Mouse (Mus musculus): Measurements from ENCODE around the gene Glis3. TPM values are rescaled to one million over a fixed set of nuclear protein-coding genes. Genes with fewer than 3 reads are reported as not detected.
A peak's percentile ranks its signal among the peaks of the same experiment; 100 is the strongest.

Glis3 gene
- polyA plus RNA-seq, 1 experiment from 2014 or later = 8.5 TPM

GRCm38 (mm10) chr19:28305510-28305909 lies 374.4 kb downstream of the Glis3 start:
- no peaks in the 10 kb centered on the region for H3K9me3 ChIP-seq (replicated peaks)
- H3K4me1 ChIP-seq = no peaks in the 10 kb centered on the region
- H3K36me3 ChIP-seq = no peaks in the 10 kb centered on the region
- H3K4me3 ChIP-seq (replicated peaks) = no peak overlapping the region
- no peak overlapping the region for H3K4me2 ChIP-seq (replicated peaks)
- no peak for ATAC-seq (ENCODE audit: insufficient number of reproducible peaks, low FRiP score, low TSS enrichment, low read depth)
- H3K27me3 ChIP-seq = no peaks in the 10 kb centered on the region
- WGBS = 22% methylated on average over 4 of the region's 4 CpGs
- H3K27ac ChIP-seq (replicated peaks) = no peak overlapping the region
- H3K9ac ChIP-seq = no peak overlapping the region

GRCm38 (mm10) chr19:28302831-28303242 lies 377.0 kb downstream of the Glis3 start:
- Histone ChIP-seq H3K36me3 (no peaks in the 10 kb centered on the region), H3K4me3 (replicated peaks) (no peak overlapping the region), H3K9me3 (replicated peaks) (no peaks in the 10 kb centered on the region), H3K9ac (no peak overlapping the region), H3K27ac (replicated peaks) (no peak overlapping the region), H3K27me3 (no peaks in the 10 kb centered on the region), H3K4me2 (replicated peaks) (no peak overlapping the region), H3K4me1 (peaks cover 8% of the 10 kb centered on the region; the same call in 1 of the 2 replicates)
- no peak for ATAC-seq (ENCODE audit: insufficient number of reproducible peaks, low FRiP score, low TSS enrichment, low read depth)
- 37% methylated on average over 2 of the region's 2 CpGs for WGBS

GRCm38 (mm10) chr19:28300226-28300625 lies 379.7 kb downstream of the Glis3 start:
- Histone ChIP-seq H3K4me3 (replicated peaks) (no peak overlapping the region), H3K9ac (no peak overlapping the region), H3K4me2 (replicated peaks) (no peak overlapping the region), H3K9me3 (replicated peaks) (no peaks in the 10 kb centered on the region), H3K4me1 (peaks cover 8% of the 10 kb centered on the region; the same call in 1 of the 2 replicates), H3K27ac (replicated peaks) (no peak overlapping the region), H3K27me3 (no peaks in the 10 kb centered on the region), H3K36me3 (no peaks in the 10 kb centered on the region)
- ATAC-seq (ENCODE audit: insufficient number of reproducible peaks, low FRiP score, low TSS enrichment, low read depth) = no peak
- 76% methylated on average over 8 of the region's 8 CpGs for WGBS

- H3K9ac ChIP-seq = no peak overlapping the region
- WGBS = 72% methylated on average over 11 of the region's 11 CpGs
These were observed 380.6 kb downstream of the Glis3 start for GRCm38 (mm10) chr19:28299211-28299775.

GRCm38 (mm10) chr19:28298669-28299068 lies 381.2 kb downstream of the Glis3 start:
- Histone ChIP-seq H3K9ac (no peak overlapping the region), H3K27me3 (no peaks in the 10 kb centered on the region), H3K4me3 (replicated peaks) (no peak overlapping the region), H3K4me1 (peaks cover 8% of the 10 kb centered on the region; the same call in 1 of the 2 replicates), H3K9me3 (replicated peaks) (no peaks in the 10 kb centered on the region), H3K36me3 (no peaks in the 10 kb centered on the region), H3K4me2 (replicated peaks) (no peak overlapping the region), H3K27ac (replicated peaks) (no peak overlapping the region)
- 67% methylated on average over 9 of the region's 9 CpGs for WGBS
- no peak for ATAC-seq (ENCODE audit: insufficient number of reproducible peaks, low FRiP score, low TSS enrichment, low read depth)

More at GRCm38 (mm10) chr19:28299211-28299775, 380.6 kb downstream of the Glis3 start:
- Histone ChIP-seq H3K27ac (replicated peaks) (no peak overlapping the region), H3K9me3 (replicated peaks) (no peaks in the 10 kb centered on the region), H3K27me3 (no peaks in the 10 kb centered on the region), H3K36me3 (no peaks in the 10 kb centered on the region), H3K4me3 (replicated peaks) (no peak overlapping the region), H3K4me2 (replicated peaks) (no peak overlapping the region), H3K4me1 (peaks cover 8% of the 10 kb centered on the region; the same call in 1 of the 2 replicates)
- no peak for ATAC-seq (ENCODE audit: insufficient number of reproducible peaks, low FRiP score, low TSS enrichment, low read depth)

- H3K27ac ChIP-seq (replicated peaks) = no peak overlapping the region
- H3K36me3 ChIP-seq = no peaks in the 10 kb centered on the region
- H3K4me1 ChIP-seq = no peaks in the 10 kb centered on the region
- H3K4me3 ChIP-seq (replicated peaks) = no peak overlapping the region
- H3K9me3 ChIP-seq (replicated peaks) = no peaks in the 10 kb centered on the region
- ATAC-seq (ENCODE audit: insufficient number of reproducible peaks, low FRiP score, low TSS enrichment, low read depth) = no peak
- no peaks in the 10 kb centered on the region for H3K27me3 ChIP-seq
- WGBS = 69% methylated on average over 4 of the region's 4 CpGs
- no peak overlapping the region for H3K9ac ChIP-seq
- H3K4me2 ChIP-seq (replicated peaks) = no peak overlapping the region
These were observed 388.3 kb downstream of the Glis3 start for GRCm38 (mm10) chr19:28291596-28291995.

- WGBS = 79% methylated on average over 4 of the region's 4 CpGs
- no peak overlapping the region for H3K9ac ChIP-seq
These were observed 390.4 kb downstream of the Glis3 start for GRCm38 (mm10) chr19:28289457-28289856.

GRCm38 (mm10) chr19:28287431-28287830 lies 392.4 kb downstream of the Glis3 start:
- ATAC-seq (ENCODE audit: insufficient number of reproducible peaks, low FRiP score, low TSS enrichment, low read depth) = no peak
- WGBS = 60% methylated on average over 2 of the region's 2 CpGs
- H3K27ac ChIP-seq (replicated peaks) = no peak overlapping the region
- H3K9ac ChIP-seq = no peak overlapping the region
- no peaks in the 10 kb centered on the region for H3K9me3 ChIP-seq (replicated peaks)
- peaks cover 9% of the 10 kb centered on the region for H3K4me1 ChIP-seq
- H3K4me3 ChIP-seq (replicated peaks) = no peak overlapping the region
- H3K36me3 ChIP-seq = no peaks in the 10 kb centered on the region
- no peak overlapping the region for H3K4me2 ChIP-seq (replicated peaks)
- no peaks in the 10 kb centered on the region for H3K27me3 ChIP-seq

More at GRCm38 (mm10) chr19:28289457-28289856, 390.4 kb downstream of the Glis3 start:
- Histone ChIP-seq H3K9me3 (replicated peaks) (no peaks in the 10 kb centered on the region), H3K36me3 (no peaks in the 10 kb centered on the region), H3K27me3 (no peaks in the 10 kb centered on the region), H3K4me1 (no peaks in the 10 kb centered on the region), H3K27ac (replicated peaks) (no peak overlapping the region), H3K4me3 (replicated peaks) (no peak overlapping the region), H3K4me2 (replicated peaks) (no peak overlapping the region)
- ATAC-seq (ENCODE audit: insufficient number of reproducible peaks, low FRiP score, low TSS enrichment, low read depth) = no peak

GRCm38 (mm10) chr19:28284098-28284569 lies 395.7 kb downstream of the Glis3 start:
- ATAC-seq (ENCODE audit: insufficient number of reproducible peaks, low FRiP score, low TSS enrichment, low read depth) = no peak
- no peaks in the 10 kb centered on the region for H3K36me3 ChIP-seq
- no peak overlapping the region for H3K4me3 ChIP-seq (replicated peaks)
- H3K4me2 ChIP-seq (replicated peaks) = no peak overlapping the region
- H3K27ac ChIP-seq (replicated peaks) = peak overlapping the region; percentile 45; the same call in 1 of the 2 replicates
- no peak overlapping the region for H3K9ac ChIP-seq
- H3K27me3 ChIP-seq = no peaks in the 10 kb centered on the region
- no peaks in the 10 kb centered on the region for H3K9me3 ChIP-seq (replicated peaks)
- peaks cover 9% of the 10 kb centered on the region for H3K4me1 ChIP-seq
- WGBS = 53% methylated on average over 7 of the region's 7 CpGs

GRCm38 (mm10) chr19:28283241-28284097 lies 396.4 kb downstream of the Glis3 start:
- no peaks in the 10 kb centered on the region for H3K27me3 ChIP-seq
- no peak overlapping the region for H3K4me3 ChIP-seq (replicated peaks)
- no peaks in the 10 kb centered on the region for H3K9me3 ChIP-seq (replicated peaks)
- no peak overlapping the region for H3K4me2 ChIP-seq (replicated peaks)
- peaks cover 9% of the 10 kb centered on the region for H3K4me1 ChIP-seq
- no peak overlapping the region for H3K9ac ChIP-seq
- H3K27ac ChIP-seq (replicated peaks) = peak overlapping the region; percentile 45; the same call in 1 of the 2 replicates
- ATAC-seq (ENCODE audit: insufficient number of reproducible peaks, low FRiP score, low TSS enrichment, low read depth) = peak; percentile 39; the same call in 1 of the 2 replicates
- no peaks in the 10 kb centered on the region for H3K36me3 ChIP-seq
- WGBS = 61% methylated on average over 7 of the region's 7 CpGs

- no peaks in the 10 kb centered on the region for H3K27me3 ChIP-seq
These were observed 398.5 kb downstream of the Glis3 start for GRCm38 (mm10) chr19:28281405-28281804.

More at GRCm38 (mm10) chr19:28281405-28281804, 398.5 kb downstream of the Glis3 start:
- H3K4me1 ChIP-seq = peaks cover 9% of the 10 kb centered on the region
- WGBS = 69% methylated on average over 4 of the region's 4 CpGs
- no peak overlapping the region for H3K4me2 ChIP-seq (replicated peaks)
- no peak overlapping the region for H3K9ac ChIP-seq
- H3K9me3 ChIP-seq (replicated peaks) = no peaks in the 10 kb centered on the region
- no peak overlapping the region for H3K4me3 ChIP-seq (replicated peaks)
- H3K27ac ChIP-seq (replicated peaks) = no peak overlapping the region
- no peaks in the 10 kb centered on the region for H3K36me3 ChIP-seq
- ATAC-seq (ENCODE audit: insufficient number of reproducible peaks, low FRiP score, low TSS enrichment, low read depth) = no peak
